Mouse (Mus musculus) forebrain, embryonic 12.5 days (tissue): ENCODE data around the gene Slc15a4. TPM values are rescaled to one million over a fixed set of nuclear protein-coding genes. Genes with fewer than 3 reads are reported as not detected.

Source experiments
- ATAC-seq: fragments of 200-750 bp; cut with Nextera tagmentation; 2 replicates; pipeline ENCODE4 v1.8.0; 2017; ENCODE audit warnings: moderate TSS enrichment; ENCODE audit not compliant: low FRiP score
- H3K27ac ChIP-seq: fragments of 300-500 bp; sonication (generic); 2 replicates; pipeline ENCODE4 v1.5.1; 2016; ENCODE audit warnings: mild to moderate bottlenecking
- H3K27me3 ChIP-seq: fragments of 300-500 bp; sonication (generic); 2 replicates; pipeline ENCODE4 v1.6.1; 2016; ENCODE audit warnings: mild to moderate bottlenecking
- H3K36me3 ChIP-seq: fragments of 300-500 bp; sonication (generic); replicated peaks from 2 replicates; pipeline ENCODE4 v1.6.1; 2016; ENCODE audit warnings: mild to moderate bottlenecking
- H3K4me1 ChIP-seq: fragments of 300-500 bp; sonication (generic); 2 replicates; pipeline ENCODE4 v1.6.1; 2016
- H3K4me2 ChIP-seq: fragments of 300-500 bp; sonication (generic); 2 replicates; pipeline ENCODE4 v1.6.1; 2016; ENCODE audit warnings: mild to moderate bottlenecking, moderate library complexity
- H3K4me3 ChIP-seq: fragments of 300-500 bp; sonication (generic); replicated peaks from 2 replicates; pipeline ENCODE4 v1.5.1; 2016; ENCODE audit warnings: mild to moderate bottlenecking
- H3K9ac ChIP-seq: fragments of 300-500 bp; sonication (generic); 2 replicates; pipeline ENCODE4 v1.6.1; 2016; ENCODE audit warnings: mild to moderate bottlenecking
- H3K9me3 ChIP-seq: fragments of 300-500 bp; sonication (generic); 2 replicates; pipeline ENCODE4 v1.6.1; 2016
- WGBS: fragments of 180-500 bp; shearing (Covaris S2); methylation state at CpG from one replicate; pipeline ENCODE4 v1.1.7; 2016; 5-methylcytosine and 5-hydroxymethylcytosine counted together
- polyA plus RNA-seq: library from polyadenylated mRNA; unstranded; fragments of >200 nt; fragmentation: Nextera tagmentation; extraction: Ambion mirVana; gene quantifications from 2 replicates; pipeline ENCODE4 v1.2.1, GENCODE M21; 2016

Gene Slc15a4
- polyA plus RNA-seq, 1 experiment from 2014 or later = 27.5 TPM

GRCm38 (mm10) chr5:127616884-127617635 is 15.6 kb downstream of the Slc15a4 start:
- H3K9ac ChIP-seq = peak overlapping the region; percentile 98
- H3K4me2 ChIP-seq = peak overlapping the region; percentile 97
- H3K4me3 ChIP-seq = peak overlapping the region; percentile 99
- H3K36me3 ChIP-seq = no peaks in the 10 kb centered on the region
- peak overlapping the region; percentile 80 for H3K27ac ChIP-seq
- no peaks in the 10 kb centered on the region for H3K9me3 ChIP-seq
- ATAC-seq = peak; percentile 95
- peaks cover 26% of the 10 kb centered on the region for H3K4me1 ChIP-seq
- no peaks in the 10 kb centered on the region for H3K27me3 ChIP-seq
- WGBS = under 1% methylated on average over 84 of the region's 91 CpGs

- Histone ChIP-seq H3K4me3 (peak overlapping the region; percentile 99), H3K4me1 (peaks cover 26% of the 10 kb centered on the region), H3K36me3 (no peaks in the 10 kb centered on the region), H3K9me3 (no peaks in the 10 kb centered on the region), H3K4me2 (peak overlapping the region; percentile 97), H3K9ac (peak overlapping the region; percentile 98), H3K27me3 (no peaks in the 10 kb centered on the region), H3K27ac (no peak overlapping the region)
- 33% methylated on average over 5 of the region's 5 CpGs for whole genome bisulfite sequencing
- no peak for ATAC-seq
Measured at GRCm38 (mm10) chr5:127616151-127616550, 16.5 kb downstream of the Slc15a4 start.

DNA sequence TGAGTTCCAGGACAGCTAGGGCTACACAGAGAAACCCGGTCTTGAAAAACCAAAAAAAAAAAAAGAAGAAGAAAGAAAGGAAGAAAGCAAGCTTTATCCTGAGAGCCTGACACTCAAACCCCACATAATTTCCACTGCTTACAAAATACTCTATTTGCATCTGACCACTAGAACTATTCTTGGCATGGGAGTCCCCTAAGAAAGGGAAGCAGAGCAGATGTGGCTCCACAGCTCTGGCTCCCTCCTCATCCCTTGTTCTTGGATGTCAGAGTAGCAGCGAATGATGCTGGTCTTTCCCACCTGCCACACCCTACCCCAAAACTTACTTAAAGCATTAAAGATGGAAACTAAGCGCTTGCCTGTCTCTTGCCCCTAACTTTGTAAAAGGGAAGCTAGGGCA is 17.2 kb downstream of the Slc15a4 start:
- peak overlapping the region; percentile 98 for H3K9ac ChIP-seq
- no peaks in the 10 kb centered on the region for H3K9me3 ChIP-seq
- ATAC-seq = no peak
- H3K4me2 ChIP-seq = peak overlapping the region; percentile 97
- WGBS = 78% methylated on average over 3 of the region's 3 CpGs
- H3K36me3 ChIP-seq = no peaks in the 10 kb centered on the region
- peak overlapping the region; percentile 99 for H3K4me3 ChIP-seq
- H3K4me1 ChIP-seq = peaks cover 26% of the 10 kb centered on the region
- H3K27ac ChIP-seq = no peak overlapping the region
- no peaks in the 10 kb centered on the region for H3K27me3 ChIP-seq

DNA sequence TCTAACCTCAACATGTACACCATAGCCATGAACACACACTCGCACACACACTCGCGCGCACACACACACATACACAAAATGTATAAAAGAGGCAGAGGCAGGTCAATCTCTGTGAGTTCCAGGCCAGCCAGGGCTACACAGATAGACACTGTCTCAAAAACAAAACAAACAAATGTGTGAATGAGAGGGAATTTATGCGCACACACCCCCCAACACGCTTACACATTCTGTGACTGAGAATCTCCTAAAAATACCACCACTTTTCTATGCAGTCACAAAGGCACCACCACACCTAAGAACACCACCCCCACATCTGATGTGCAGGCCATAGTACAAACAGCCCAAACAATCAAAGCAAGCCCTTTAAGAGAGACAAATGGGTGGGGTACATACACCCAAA is 20.3 kb downstream of the Slc15a4 start:
- WGBS = 97% methylated on average over 6 of the region's 6 CpGs
- Histone ChIP-seq H3K9ac (no peak overlapping the region), H3K4me2 (no peak overlapping the region), H3K27me3 (no peaks in the 10 kb centered on the region), H3K27ac (no peak overlapping the region), H3K36me3 (peaks cover 15% of the 10 kb centered on the region), H3K4me1 (peaks cover 31% of the 10 kb centered on the region), H3K9me3 (no peaks in the 10 kb centered on the region), H3K4me3 (no peak overlapping the region)
- no peak for ATAC-seq

DNA sequence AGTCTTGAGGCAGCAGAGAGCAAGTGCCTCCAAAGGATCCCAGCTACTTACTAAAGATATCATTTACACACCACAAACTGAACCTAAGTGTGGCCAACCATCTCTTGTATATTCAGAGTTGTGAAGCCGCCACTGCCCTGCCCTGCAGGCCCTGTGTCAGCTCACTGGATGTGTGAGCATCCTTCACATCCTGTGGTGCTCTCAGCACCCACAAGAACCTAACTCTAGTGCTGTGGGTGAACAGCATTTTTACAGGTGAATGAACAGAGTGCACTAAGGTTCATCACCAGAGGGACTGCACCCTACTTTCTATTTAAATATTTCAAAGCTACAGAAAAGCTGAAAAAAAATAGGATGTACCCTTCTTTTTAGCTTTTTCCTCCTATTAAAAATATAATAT is 20.8 kb downstream of the Slc15a4 start:
- no peak overlapping the region for H3K4me2 ChIP-seq
- H3K9me3 ChIP-seq = no peaks in the 10 kb centered on the region
- H3K4me1 ChIP-seq = peaks cover 31% of the 10 kb centered on the region
- WGBS = 88% methylated on average over 1 of the region's 1 CpGs
- no peak overlapping the region for H3K9ac ChIP-seq
- H3K4me3 ChIP-seq = no peak overlapping the region
- peaks cover 20% of the 10 kb centered on the region for H3K36me3 ChIP-seq
- H3K27ac ChIP-seq = no peak overlapping the region
- H3K27me3 ChIP-seq = no peaks in the 10 kb centered on the region
- no peak for ATAC-seq

- Histone ChIP-seq H3K36me3 (peaks cover 27% of the 10 kb centered on the region), H3K27ac (no peak overlapping the region), H3K4me3 (no peak overlapping the region), H3K4me1 (peaks cover 25% of the 10 kb centered on the region), H3K9me3 (no peaks in the 10 kb centered on the region), H3K4me2 (no peak overlapping the region), H3K27me3 (no peaks in the 10 kb centered on the region), H3K9ac (no peak overlapping the region)
- 83% methylated on average over 6 of the region's 6 CpGs for WGBS
- no peak for ATAC-seq
Measured at GRCm38 (mm10) chr5:127610787-127611509, 21.7 kb downstream of the Slc15a4 start.

GRCm38 (mm10) chr5:127609191-127609714 is 23.4 kb downstream of the Slc15a4 start:
- H3K9ac ChIP-seq = no peak overlapping the region
- no peak for ATAC-seq
- H3K27ac ChIP-seq = no peak overlapping the region
- 91% methylated on average over 7 of the region's 7 CpGs for WGBS
- H3K4me2 ChIP-seq = no peak overlapping the region
- H3K36me3 ChIP-seq = peaks cover 40% of the 10 kb centered on the region
- no peaks in the 10 kb centered on the region for H3K9me3 ChIP-seq
- no peak overlapping the region for H3K4me3 ChIP-seq
- peaks cover 10% of the 10 kb centered on the region; the same call in 1 of the 2 replicates for H3K4me1 ChIP-seq
- H3K27me3 ChIP-seq = no peaks in the 10 kb centered on the region

DNA sequence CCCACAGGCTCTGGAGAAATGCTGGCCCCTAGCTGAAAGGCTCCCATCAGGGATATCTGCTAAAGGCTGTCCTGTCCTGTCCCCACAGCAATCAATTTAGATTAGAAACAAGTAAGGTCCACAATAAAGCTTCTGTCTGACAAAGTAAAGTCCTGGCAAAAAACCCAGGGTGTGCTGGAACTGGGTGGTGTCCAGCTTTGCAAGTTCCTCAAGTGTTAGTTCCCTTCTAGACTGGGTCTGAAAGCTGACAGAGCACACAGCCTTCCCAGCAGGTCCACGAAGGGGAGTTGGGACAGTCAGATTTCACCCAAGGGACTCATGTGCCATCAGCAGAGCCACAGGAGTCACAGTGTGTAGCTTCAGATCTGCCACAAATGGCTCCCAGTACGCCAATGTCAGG is 25.2 kb downstream of the Slc15a4 start:
- Histone ChIP-seq H3K4me1 (0 out of 2 replicates have a peak, but pooled peaks cover 5% of the 10 kb centered on the region), H3K4me3 (no peak overlapping the region), H3K4me2 (no peak overlapping the region), H3K27me3 (no peaks in the 10 kb centered on the region), H3K36me3 (peaks cover 57% of the 10 kb centered on the region), H3K9me3 (no peaks in the 10 kb centered on the region), H3K9ac (no peak overlapping the region), H3K27ac (no peak overlapping the region)
- 95% methylated on average over 2 of the region's 2 CpGs for WGBS
- no peak for ATAC-seq

DNA sequence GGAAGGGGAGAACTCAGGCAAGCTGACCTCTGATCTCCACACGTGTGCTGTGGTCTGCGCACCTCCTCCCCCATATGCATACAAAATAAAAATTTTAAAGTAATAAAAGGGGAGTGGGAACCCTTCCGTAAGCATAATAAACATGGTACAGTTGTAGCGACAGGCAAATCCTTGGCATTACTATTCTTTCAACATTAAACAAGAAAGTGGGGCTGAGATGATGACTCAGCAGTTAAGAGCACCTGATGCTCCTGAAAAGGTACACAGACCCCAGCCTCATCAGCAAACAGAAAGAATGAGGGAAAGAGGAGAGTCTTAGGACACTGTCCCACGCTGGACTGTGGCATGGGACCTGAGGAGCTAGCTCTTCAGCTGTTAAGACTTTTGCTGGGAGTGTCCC is 29.7 kb downstream of the Slc15a4 start:
- H3K4me2 ChIP-seq = no peak overlapping the region
- H3K27me3 ChIP-seq = no peaks in the 10 kb centered on the region
- no peaks in the 10 kb centered on the region for H3K9me3 ChIP-seq
- H3K4me3 ChIP-seq = no peak overlapping the region
- no peak overlapping the region for H3K9ac ChIP-seq
- WGBS = 94% methylated on average over 5 of the region's 5 CpGs
- no peaks in the 10 kb centered on the region for H3K4me1 ChIP-seq
- no peak for ATAC-seq
- peaks cover 92% of the 10 kb centered on the region for H3K36me3 ChIP-seq
- no peak overlapping the region for H3K27ac ChIP-seq

GRCm38 (mm10) chr5:127596862-127597261 is 35.8 kb downstream of the Slc15a4 start:
- Histone ChIP-seq H3K4me1 (no peaks in the 10 kb centered on the region), H3K27me3 (no peaks in the 10 kb centered on the region), H3K9me3 (no peaks in the 10 kb centered on the region), H3K4me2 (no peak overlapping the region), H3K27ac (no peak overlapping the region), H3K9ac (no peak overlapping the region), H3K36me3 (peaks cover 94% of the 10 kb centered on the region), H3K4me3 (no peak overlapping the region)
- 93% methylated on average over 7 of the region's 7 CpGs for WGBS
- ATAC-seq = no peak

- no peak overlapping the region for H3K9ac ChIP-seq
- no peak overlapping the region for H3K4me2 ChIP-seq
- H3K4me1 ChIP-seq = no peaks in the 10 kb centered on the region
- H3K27me3 ChIP-seq = no peaks in the 10 kb centered on the region
- no peak for ATAC-seq
- H3K36me3 ChIP-seq = peaks cover 84% of the 10 kb centered on the region
- H3K27ac ChIP-seq = no peak overlapping the region
- no peaks in the 10 kb centered on the region for H3K9me3 ChIP-seq
- WGBS = 96% methylated on average over 3 of the region's 3 CpGs
- H3K4me3 ChIP-seq = no peak overlapping the region
Measured at GRCm38 (mm10) chr5:127595676-127596075, 37.0 kb downstream of the Slc15a4 start.

DNA sequence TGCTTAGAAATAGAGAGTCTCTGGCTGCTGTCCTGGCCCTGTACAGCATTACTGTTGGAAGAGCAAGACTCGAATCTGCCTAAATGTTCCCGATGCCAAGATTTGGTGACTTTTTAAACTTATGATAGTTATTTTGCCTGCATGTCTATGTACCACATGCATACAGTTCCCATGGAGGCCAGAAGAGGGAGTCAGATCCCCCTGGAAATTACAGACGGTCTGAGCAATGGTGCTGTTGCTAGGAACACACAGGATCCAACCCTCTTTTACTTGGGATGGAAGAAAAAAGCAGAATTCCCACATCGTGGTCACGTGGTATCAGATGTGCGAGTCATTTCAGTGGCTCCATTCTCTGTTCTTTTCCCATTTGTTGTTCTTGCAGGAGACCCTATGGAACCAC is 39.8 kb downstream of the Slc15a4 start:
- Histone ChIP-seq H3K4me2 (no peak overlapping the region), H3K4me3 (no peak overlapping the region), H3K9ac (no peak overlapping the region), H3K36me3 (peaks cover 62% of the 10 kb centered on the region), H3K9me3 (no peaks in the 10 kb centered on the region), H3K27me3 (no peaks in the 10 kb centered on the region), H3K4me1 (no peaks in the 10 kb centered on the region), H3K27ac (no peak overlapping the region)
- 79% methylated on average over 6 of the region's 6 CpGs for WGBS
- no peak for ATAC-seq
